14 mouse cellular contexts compared by ENCODE assay signal in the genomic region with DNA sequence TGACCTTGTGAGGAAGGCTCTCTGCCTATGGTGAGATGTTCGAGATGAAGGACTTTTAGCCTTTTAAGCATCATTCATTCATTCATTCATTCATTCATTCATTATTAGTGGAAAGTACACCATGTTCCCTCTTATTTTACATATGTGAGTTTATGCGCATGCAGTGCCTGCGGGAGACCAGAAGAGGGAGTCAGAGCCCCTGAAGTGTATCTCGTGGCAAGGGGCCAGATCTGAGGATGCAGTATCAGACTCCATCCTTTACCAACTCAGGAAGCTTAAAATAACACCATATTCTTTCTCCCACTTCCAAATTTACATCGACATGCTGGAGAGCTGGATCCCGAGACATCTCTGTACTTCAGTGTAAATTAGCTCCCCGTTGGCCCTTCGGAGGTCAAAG.
A peak's percentile ranks its signal among the peaks of the same experiment; 100 is the strongest.
DNase-seq lines count a peak whose midpoint lies in the region; ATAC-seq and TF ChIP-seq lines count a peak whose summit lies in the region.
"Had no signal": no experiment of that assay in that cellular context is flagged by ENCODE, and none has a peak within 500 bp of the region (broad histone marks: within the 10 kb centered on the region; RNA-seq: fewer than 3 reads in every experiment).

No protein-coding gene starts in this region.

- DNase-seq in forebrain, postnatal 0 days, result peak; percentile 59
- DNase-seq in left cerebral cortex, adult 2 months (ENCODE audit: extremely low spot score in 1 of 2, low spot score in 2 of 2), result no peak
- DNase-seq in left cerebral cortex, adult 8-10 months (ENCODE audit: low spot score in 2 of 2), result no peak
- DNase-seq in testis, postnatal 14 days (ENCODE audit: low spot score), result no peak
- no peak for DNase-seq in ovary, postnatal 36 days (ENCODE audit: low spot score)
- DNase-seq: cerebellum, postnatal 25 days had no signal

- no peak overlapping the region for H3K4me3 ChIP-seq in forebrain, postnatal 0 days (ENCODE audit: low read depth, low read length)
- no peak overlapping the region for H3K4me3 ChIP-seq in forebrain, embryonic 16.5 days (replicated peaks; ENCODE audit: low read length)
- no peak overlapping the region for H3K4me3 ChIP-seq in left cerebral cortex, adult 2 months
- no peak overlapping the region for H3K4me3 ChIP-seq in testis, adult 2 months (ENCODE audit: control insufficient read depth, low read depth, low read length)
- no peak overlapping the region for H3K4me3 ChIP-seq in neural tube, embryonic 15.5 days (replicated peaks)
- H3K4me3 ChIP-seq: erythroblast, embryonic 14.5 days; hindbrain, embryonic 15.5 days; lung, embryonic 15.5 days; stomach, embryonic 15.5 days had no signal

- no peaks in the 10 kb centered on the region for H3K9me3 ChIP-seq in forebrain, postnatal 0 days (ENCODE audit: low read length)
- H3K9me3 ChIP-seq in forebrain, embryonic 16.5 days (ENCODE audit: control insufficient read depth, low read length), result no peaks in the 10 kb centered on the region
- H3K9me3 ChIP-seq in neural tube, embryonic 15.5 days (replicated peaks), result no peaks in the 10 kb centered on the region
- H3K9me3 ChIP-seq: hindbrain, embryonic 15.5 days; lung, embryonic 15.5 days; stomach, embryonic 15.5 days had no signal

- H3K27me3 ChIP-seq in forebrain, postnatal 0 days (ENCODE audit: insufficient read depth, low read length), result no peaks in the 10 kb centered on the region
- H3K27me3 ChIP-seq in forebrain, embryonic 16.5 days (replicated peaks; ENCODE audit: control insufficient read depth, insufficient read depth, low read length), result no peaks in the 10 kb centered on the region
- H3K27me3 ChIP-seq in testis, adult 2 months (ENCODE audit: control insufficient read depth, insufficient read depth, low read length), result no peaks in the 10 kb centered on the region
- no peaks in the 10 kb centered on the region for H3K27me3 ChIP-seq in neural tube, embryonic 15.5 days (replicated peaks)
- H3K27me3 ChIP-seq: hindbrain, embryonic 15.5 days; lung, embryonic 15.5 days; stomach, embryonic 15.5 days had no signal

- ATAC-seq in forebrain, postnatal 0 days, result no peak
- no peak for ATAC-seq in forebrain, embryonic 16.5 days
- no peak for ATAC-seq in neural tube, embryonic 15.5 days (ENCODE audit: low FRiP score)
- ATAC-seq: activated CD4-positive, CD25-positive, alpha-beta regulatory T cell, adult 4 months had no signal

- no peak overlapping the region for H3K4me2 ChIP-seq in forebrain, postnatal 0 days (ENCODE audit: low read depth)
- H3K4me2 ChIP-seq in forebrain, embryonic 16.5 days (ENCODE audit: low read length), result no peak overlapping the region
- H3K4me2 ChIP-seq in neural tube, embryonic 15.5 days, result no peak overlapping the region
- H3K4me2 ChIP-seq: hindbrain, embryonic 15.5 days; lung, embryonic 15.5 days; stomach, embryonic 15.5 days had no signal

- no peak overlapping the region for H3K27ac ChIP-seq in forebrain, postnatal 0 days (ENCODE audit: low read depth, low read length)
- H3K27ac ChIP-seq in forebrain, embryonic 16.5 days (ENCODE audit: low read length), result no peak overlapping the region
- H3K27ac ChIP-seq in left cerebral cortex, adult 2 months, result no peak overlapping the region
- H3K27ac ChIP-seq in testis, adult 2 months (ENCODE audit: control insufficient read depth, insufficient read depth, low read depth, low read length), result no peak overlapping the region
- H3K27ac ChIP-seq in neural tube, embryonic 15.5 days (replicated peaks), result no peak overlapping the region
- H3K27ac ChIP-seq: hindbrain, embryonic 15.5 days; lung, embryonic 15.5 days; stomach, embryonic 15.5 days had no signal

- no peak for TF ChIP-seq POLR2A in testis, adult 2 months (IDR thresholded peaks at IDR 0.05; ENCODE audit: control insufficient read depth, low read depth, low read length)

- TF ChIP-seq CTCF in forebrain, postnatal 0 days (IDR thresholded peaks at IDR 0.05; ENCODE audit: low read depth), result peak; percentile 65
- peak; percentile 53 for TF ChIP-seq CTCF in left cerebral cortex, adult 2 months (IDR thresholded peaks at IDR 0.05)
- TF ChIP-seq CTCF in testis, adult 2 months (IDR thresholded peaks at IDR 0.05; ENCODE audit: control insufficient read depth, insufficient read depth, insufficient replicate concordance, low read depth, low read length), result peak; percentile 39; the same call in 1 of the 2 replicates

- intact Hi-C loops in left cerebral cortex, adult 2 months (cut with DNase I), result no loop called here

- H3K4me1 ChIP-seq in forebrain, postnatal 0 days (ENCODE audit: insufficient read depth), result no peaks in the 10 kb centered on the region
- peaks cover 8% of the 10 kb centered on the region for H3K4me1 ChIP-seq in forebrain, embryonic 16.5 days (replicated peaks; ENCODE audit: control insufficient read depth, insufficient read depth, low read length)
- H3K4me1 ChIP-seq in testis, adult 2 months (ENCODE audit: control insufficient read depth, insufficient read depth, low read length), result no peaks in the 10 kb centered on the region
- peaks cover 21% of the 10 kb centered on the region for H3K4me1 ChIP-seq in neural tube, embryonic 15.5 days

- H3K9ac ChIP-seq in forebrain, postnatal 0 days, result no peak overlapping the region
- H3K9ac ChIP-seq in forebrain, embryonic 16.5 days (replicated peaks; ENCODE audit: low read depth, low read length), result no peak overlapping the region
- no peak overlapping the region for H3K9ac ChIP-seq in neural tube, embryonic 15.5 days (replicated peaks)
- H3K9ac ChIP-seq: hindbrain, embryonic 15.5 days; lung, embryonic 15.5 days; stomach, embryonic 15.5 days had no signal

- WGBS in forebrain, postnatal 0 days, result 84% methylated on average over 8 of the region's 8 CpGs
- WGBS in forebrain, embryonic 16.5 days, result 93% methylated on average over 8 of the region's 8 CpGs
- WGBS in neural tube, embryonic 15.5 days, result 93% methylated on average over 8 of the region's 8 CpGs

- no peaks in the 10 kb centered on the region for H3K36me3 ChIP-seq in forebrain, postnatal 0 days (ENCODE audit: insufficient read depth)
- H3K36me3 ChIP-seq in forebrain, embryonic 16.5 days (ENCODE audit: control insufficient read depth, insufficient read depth), result no peaks in the 10 kb centered on the region
- H3K36me3 ChIP-seq in testis, adult 2 months (ENCODE audit: control insufficient read depth, insufficient read depth, low read length), result no peaks in the 10 kb centered on the region
- no peaks in the 10 kb centered on the region for H3K36me3 ChIP-seq in neural tube, embryonic 15.5 days
- H3K36me3 ChIP-seq: hindbrain, embryonic 15.5 days; lung, embryonic 15.5 days; stomach, embryonic 15.5 days had no signal
